Mouse (Mus musculus) induced T-regulatory cell, adult 2 months (primary cell): ENCODE measurements around the gene Zfp277.

Experiments used
- DNase-seq: peaks from one replicate; pipeline ENCODE4 v3.0.0-alpha.2; 2012; ENCODE audit warnings: low read depth

The Zfp277 gene

DNA sequence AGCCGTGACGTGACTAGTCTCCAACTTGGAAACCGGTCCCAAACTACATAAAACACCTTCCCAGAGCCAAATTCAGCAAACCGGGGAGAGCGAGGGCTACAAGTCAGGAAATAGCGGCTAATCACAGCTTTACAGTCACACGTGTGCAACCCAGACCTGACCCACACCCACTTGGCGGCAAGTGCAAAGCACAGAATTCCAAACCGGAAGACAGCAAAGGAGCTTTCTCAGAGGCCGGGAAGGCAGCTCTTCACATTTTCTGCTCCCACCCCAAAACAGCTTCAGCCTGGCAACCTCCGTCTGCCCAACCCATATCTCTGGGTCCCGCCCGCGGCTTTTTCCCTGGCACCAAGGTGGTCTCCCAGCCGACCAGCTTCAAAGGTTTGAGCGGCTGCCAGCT is 496 bp downstream of the Zfp277 start:
- no peak for DNase-seq

DNA sequence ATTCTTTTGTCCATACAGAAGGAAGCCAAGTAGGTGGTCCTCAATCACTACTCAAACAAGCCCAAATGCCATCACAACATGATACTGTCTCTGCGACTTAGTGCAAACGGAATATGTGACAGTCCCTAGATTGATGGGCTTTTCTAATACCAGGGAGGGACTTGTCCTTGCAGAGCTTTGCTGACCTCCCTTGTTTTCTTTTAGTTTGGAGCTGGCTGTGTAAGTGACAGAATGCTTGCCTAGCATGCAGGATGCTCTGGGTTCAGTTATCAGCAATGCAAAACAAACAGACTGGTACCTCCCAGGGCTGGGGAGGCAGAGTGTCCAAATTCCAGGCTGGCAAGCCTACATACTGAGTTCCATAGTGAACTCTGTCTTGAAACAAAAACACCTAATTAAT is 7.7 kb downstream of the Zfp277 start:
- no peak for DNase-seq

DNA sequence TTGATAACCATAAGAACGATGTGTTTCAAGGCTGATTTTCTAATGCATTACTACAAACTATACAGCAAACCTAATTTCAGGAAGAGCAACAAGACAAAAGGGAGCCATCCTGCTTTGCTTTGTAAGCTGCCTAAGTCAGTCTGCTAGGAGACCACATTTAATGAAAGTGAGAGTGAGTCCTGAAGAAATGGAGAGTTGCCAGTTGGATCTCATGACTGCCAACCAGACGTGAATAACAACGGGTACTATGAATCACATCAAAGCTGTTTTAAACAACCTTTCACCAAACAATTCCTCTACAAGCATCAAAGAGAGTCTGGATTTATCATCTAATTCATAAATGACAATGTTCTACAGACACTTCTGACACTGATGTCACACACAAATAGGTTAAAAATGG is 11.6 kb downstream of the Zfp277 start:
- no peak for DNase-seq

DNA sequence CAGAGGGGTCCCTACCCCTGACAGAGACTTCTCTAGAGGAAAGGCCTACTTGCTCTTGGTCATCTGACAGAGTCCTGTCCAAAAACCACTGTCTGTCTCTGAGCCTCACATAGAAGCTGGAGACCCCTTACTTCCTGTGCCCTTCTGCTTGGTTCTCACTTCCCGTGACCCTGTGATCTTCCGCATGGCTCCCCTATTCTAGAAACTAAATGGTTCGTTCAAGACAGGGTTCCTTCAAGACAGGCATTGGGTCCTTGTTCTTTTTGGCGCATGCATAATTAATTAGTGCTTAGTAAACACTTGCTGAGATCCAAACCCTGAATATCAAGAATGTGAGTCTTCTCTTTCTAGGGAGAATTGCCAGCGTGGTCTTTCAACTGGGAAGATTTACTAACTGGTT is 14.6 kb downstream of the Zfp277 start:
- no peak for DNase-seq

DNA sequence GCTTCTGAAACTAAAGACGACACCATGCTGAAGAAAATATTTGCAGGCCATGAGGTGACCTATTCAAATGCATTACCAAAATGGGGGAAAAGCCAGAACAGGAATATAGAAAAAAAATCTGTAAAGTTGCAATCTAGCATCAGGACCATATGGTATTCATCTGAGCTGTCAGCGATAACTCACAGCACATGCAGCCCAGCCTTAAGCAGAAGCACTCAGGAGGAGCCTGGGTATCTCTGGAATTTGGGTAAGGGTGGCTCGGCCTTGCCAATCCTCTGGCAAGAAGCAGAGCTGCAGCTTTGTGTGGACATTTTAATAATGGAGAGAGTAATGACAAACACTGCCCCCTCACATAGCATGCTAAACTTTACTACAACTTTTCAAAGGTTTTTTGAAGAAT is 15.7 kb downstream of the Zfp277 start:
- no peak for DNase-seq

DNA sequence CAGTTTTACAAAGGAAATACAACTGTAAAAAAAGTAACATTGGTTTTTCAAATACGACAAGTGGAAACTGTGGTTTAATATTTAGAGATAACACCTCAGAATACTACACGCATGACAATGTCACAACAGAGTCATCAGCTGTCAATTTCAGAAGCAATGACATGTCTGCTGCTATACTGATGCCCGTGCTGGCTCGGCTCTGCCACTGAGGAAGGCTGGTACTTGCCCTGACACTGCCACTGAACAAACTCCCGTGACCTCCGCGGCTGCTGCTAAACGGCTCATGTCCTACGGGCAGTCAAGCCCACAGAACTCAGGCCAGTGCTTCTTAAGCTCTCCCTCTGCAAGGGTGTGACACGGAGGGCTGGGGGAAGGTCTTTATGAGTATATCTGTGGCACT is 18.1 kb downstream of the Zfp277 start:
- DNase-seq, result peak; percentile 68

DNA sequence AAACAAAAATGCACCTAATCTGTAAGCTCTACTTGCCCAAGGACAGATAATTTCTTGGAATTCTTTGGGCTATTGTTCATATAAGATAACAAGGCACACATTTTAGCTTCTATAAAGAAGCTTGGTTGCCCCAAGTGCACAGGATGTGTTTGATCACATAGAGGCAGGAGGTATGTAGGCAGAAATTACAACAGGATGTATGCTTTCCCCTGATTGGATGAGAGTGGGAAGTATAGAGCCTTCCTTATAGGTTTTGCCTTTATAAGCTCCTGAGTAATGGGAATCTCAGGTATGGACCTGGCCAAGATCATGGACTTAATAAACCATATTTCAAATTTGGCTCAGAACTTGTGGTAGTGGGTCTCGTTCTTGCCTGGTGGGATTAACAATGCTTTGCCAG is 20.7 kb downstream of the Zfp277 start:
- DNase-seq, result no peak

DNA sequence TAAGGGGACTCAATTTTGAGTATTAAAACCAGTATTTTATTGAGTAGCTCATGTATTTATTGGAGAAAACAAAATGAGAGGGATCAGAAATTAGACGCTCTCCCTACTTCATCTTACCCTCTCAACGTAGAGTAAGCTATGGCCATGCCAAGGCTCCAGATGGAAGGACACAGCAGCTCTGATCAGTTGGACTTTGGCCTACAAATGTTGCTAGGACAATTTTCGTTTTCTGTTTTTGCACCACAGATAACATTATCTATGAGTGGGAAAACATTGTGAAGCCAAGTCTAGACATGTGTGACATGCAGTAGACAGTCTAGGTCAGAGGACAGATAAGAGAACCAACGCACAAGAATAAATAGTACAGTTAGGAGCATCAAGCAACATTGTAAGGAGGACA is 28.4 kb downstream of the Zfp277 start:
- DNase-seq, result no peak

DNA sequence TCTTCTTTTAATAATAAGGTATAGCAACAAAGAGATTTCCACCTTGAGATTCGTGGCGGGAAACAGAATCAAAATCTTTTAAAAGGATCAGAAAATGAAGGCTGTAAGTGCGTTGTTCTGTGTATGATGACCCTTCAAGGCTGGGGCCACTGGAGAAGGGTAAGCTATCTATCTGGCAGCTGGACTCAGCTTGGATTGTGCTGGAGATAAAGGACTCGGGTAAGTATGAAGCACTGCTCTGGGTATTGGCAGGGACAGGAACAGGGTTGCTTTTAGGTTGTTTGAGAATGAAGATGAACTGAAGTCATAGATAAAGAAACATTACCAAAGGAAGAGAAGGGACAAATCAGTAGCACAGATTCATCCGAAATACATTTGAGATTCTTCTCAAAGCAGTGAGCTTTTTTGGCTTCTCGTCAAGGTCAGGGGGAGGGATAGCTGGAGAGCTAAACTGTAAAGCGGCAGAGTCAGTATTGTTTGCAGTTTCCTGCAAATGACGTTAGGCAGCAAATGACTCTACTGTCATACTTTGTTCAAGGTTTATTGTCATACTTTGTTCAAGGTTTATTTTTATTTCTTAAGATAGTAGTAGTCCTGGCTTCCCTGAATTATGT is 30.3 kb downstream of the Zfp277 start:
- DNase-seq, result no peak

DNA sequence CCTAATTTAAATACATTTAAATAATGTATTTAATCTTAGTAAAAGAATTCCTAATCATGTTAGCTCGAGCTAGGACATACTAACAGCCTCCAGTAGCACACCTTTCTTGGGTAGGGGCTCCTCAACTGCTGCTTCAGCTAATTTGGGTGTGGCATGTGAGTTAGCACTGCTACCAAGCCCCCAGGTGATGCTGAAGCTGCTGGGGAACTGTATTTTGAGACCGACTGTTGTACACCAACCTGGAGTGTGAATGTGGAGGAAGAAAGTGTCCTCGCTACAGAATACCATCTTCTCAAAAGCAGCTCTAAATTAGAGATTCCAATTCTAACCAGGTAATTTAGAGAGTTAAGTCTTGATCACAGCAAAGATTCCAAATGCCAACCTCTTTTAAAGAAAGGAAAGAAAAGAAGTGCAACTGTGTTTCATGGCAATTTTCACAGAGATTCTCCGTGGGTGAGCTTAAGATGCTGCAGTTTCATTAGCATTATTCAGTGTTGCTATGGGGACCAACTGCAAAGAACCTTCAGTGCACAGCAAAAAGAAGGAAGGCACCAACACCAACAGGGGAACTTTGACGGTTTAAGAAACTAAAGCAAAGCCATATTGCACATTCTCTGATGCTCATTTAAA is 30.9 kb downstream of the Zfp277 start:
- no peak for DNase-seq

DNA sequence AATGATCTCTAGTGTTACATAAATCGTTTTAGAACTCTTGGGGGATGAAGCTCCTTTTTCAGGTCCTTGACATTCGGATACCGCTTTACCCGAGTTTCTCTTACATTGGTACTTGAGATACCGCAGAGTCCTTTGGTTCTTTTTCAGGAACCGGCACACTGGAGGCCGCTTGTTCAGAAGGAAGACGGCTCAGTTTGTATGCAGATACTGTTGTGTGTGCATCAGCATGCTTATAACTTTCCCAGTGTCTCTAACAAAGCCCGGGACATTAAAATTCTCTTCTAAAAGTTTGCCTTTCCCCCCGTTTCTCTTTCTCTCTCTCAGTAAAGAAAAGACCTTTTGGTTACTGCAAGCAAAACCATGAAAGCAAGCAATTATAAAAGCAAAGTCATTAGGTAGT is 45.9 kb downstream of the Zfp277 start:
- no peak for DNase-seq

DNA sequence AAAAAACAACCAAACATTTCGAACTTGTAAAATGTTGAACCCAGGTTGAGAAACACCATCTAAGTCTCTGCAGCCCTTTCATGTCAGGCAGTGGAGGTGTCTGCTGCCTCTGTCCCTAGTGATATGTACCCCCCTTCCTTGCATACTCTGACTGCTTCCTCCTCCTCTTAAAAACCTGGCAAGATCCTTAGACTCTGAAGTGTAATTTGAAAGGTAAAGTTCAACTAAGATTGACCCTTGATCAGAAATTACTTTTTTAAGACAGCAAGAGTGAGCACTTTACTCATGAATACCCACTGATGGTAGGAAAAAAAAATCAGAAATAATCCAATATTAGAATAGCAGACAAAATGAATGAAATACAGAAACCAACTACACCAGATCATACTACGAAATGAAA is 46.3 kb downstream of the Zfp277 start:
- no peak for DNase-seq

DNA sequence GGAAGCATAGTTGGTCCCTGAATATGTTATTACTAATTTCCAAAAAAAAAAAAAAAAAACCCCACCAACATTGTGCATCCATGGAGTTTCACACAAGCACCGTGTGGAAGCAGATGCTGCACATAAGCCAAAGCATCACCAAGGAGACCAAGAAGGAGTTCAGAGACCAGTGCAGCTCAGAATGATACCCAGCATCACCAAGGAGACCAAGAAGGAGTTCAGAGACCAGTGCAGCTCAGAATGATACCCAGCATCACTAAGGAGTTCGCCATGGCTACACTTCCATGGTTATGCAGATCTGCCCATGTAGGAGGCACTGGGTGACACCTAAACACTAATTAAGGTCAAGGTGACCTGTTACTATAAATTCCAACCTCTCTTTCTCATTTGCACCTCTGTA is 46.8 kb downstream of the Zfp277 start:
- no peak for DNase-seq

DNA sequence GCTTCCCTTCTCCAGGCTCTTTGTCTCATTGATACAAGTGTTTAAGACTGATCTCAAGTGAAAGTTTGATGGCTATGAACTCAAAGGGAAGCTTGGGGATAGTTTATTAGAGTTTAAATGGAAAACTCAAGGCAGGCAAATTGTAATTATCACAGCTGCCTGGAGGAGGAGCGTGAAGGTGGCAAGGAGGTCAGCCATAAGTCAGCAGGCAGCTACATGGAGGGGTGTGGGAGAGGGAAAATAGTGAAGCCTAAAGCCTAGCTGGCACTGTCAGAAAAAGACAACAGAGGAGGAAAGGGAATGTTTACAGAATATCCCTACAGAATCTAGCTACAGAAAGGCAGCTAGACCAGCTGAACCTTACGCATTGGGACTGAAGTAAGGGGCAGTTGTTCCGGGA is 52.8 kb downstream of the Zfp277 start:
- DNase-seq, result no peak

DNA sequence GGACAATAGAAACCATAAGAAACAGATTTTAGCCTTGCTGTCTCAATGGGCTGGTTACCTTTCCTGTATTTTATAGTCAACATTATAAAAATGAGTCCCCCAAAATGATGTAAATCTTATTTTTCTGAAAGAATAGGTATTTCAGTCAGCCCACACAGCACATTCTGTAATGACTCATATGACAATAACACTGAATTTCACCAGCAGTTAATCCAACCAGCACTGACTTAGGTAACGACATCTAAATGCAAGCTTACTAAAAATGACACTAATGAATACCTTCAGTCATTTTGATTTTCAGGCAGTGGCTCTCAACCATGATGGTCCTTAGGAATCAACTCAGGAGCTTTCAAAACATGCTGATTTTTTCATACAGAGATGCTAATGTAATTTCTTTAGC is 54.4 kb downstream of the Zfp277 start:
- no peak for DNase-seq

DNA sequence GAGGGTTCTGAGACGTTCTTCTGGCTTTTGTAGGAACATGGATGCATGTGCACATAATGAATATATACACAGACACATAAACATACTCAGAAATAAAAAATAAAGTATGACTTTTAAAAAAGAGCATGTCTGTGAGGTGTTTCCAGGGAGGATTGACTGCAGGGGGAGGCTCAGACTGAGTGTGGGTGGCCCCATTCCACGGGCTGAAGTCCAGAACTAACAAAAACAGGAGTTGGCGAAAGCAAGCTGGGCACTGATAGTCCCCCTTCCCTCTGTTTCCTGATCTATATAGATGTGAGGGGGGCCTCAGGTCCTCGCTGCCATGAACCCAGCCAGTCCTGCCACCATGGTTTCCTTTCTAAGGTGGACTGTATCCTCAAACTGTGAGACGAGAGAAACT is 57.9 kb downstream of the Zfp277 start:
- no peak for DNase-seq

DNA sequence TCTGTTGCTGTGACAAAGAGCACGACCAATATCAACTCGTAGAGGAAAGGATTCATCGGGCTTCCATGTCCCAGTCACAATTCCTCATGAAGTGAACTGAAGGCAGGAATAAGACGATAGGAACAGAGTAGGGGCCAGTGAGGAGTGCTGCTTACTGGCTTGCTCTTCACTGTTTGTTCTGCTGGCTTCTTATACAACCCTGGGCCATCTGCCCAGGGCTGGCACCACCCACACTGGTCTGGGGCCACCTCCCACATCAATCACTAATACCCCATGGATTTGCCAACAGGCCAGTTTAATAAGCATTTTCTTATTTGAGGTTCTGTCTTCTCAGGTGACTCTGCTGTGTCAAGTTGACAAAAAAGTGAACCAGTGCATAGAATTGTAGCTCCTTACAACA is 60.4 kb downstream of the Zfp277 start:
- no peak for DNase-seq

DNA sequence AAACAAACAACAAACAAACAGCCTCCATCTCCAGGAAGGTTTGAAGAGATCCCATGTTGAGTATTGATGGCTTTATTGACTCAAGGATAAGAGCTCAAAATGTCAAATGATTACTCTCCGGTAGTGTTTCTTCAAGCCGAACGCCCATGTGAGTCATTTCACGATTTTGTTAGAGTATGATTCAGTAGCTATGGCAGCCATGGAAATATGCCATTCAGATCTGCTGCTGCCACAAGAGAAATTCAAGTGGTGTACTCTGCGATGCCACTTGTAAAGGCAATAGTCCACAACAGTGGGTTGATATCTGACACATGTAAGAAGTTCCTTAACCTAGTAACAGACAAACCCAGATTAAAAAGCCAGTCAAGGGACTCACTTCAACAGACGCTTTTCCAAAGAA is 62.0 kb downstream of the Zfp277 start:
- peak; percentile 34 for DNase-seq

DNA sequence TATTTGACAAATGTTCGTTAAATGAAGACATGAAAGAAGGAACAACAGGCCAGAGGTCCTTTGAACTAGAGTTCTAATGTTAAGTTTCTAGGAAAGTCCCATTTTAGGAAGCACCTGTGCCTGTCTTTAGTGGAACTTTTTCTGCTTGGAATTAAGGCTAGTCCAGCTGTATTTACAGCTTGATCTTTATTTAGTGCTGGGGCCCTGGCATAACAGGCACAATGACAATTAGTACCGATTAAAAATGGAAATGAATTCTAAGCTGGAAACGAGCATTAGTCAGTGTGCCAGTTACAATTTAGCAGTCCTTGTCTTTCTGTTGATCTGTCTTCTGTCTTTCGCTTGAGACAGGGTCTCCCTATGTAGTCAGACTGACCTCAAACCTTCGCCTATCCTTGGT is 63.2 kb downstream of the Zfp277 start:
- DNase-seq, result no peak

DNA sequence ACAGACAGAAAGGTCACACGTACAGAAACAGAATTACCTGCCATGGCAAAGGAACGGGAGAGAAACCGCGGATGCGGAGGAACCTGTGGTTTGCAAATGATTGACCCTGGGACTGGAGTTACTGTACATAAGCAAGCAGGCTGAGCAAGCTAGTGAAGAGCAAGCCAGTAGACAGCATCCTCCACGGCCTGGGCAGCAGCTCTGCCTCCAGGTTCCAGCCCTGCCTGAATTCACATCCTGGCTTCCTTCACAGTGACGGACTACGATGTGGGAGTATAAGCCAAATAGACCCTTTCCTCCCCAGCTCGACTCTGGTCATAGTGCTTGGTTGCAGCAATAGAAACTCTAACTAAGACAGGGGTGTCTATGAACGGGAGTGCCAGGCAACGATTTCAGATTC is 63.9 kb downstream of the Zfp277 start:
- no peak for DNase-seq

DNA sequence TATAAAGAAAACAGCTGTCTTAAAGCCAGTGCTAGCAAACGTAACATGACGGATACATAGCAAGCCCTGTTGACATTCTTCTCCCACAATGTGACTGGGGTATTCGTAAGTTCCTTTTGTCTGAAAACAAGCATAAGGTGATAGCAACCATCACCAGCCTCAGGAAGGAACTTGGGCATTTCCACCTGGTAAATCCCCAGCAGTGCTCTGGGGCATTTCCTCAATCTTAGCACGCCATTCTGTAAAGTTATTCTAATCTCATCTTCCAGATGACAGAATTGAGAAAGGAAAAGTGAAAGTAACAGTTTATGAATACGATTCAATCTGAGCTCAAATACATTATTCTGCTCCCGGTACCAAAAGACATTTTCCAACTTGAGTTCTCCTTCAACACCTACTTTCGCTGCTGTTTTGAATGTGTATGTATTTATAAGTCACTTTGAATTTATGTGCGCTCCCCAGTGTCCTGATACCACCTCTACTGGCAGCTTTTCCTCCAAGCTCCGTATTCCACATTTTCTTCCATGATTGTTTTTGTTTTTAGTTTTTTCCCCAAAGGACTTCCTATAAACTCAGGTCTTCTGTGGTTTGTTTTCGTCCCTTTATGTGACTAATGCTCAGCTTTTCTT is 64.4 kb downstream of the Zfp277 start:
- peak; percentile 73 for DNase-seq

DNA sequence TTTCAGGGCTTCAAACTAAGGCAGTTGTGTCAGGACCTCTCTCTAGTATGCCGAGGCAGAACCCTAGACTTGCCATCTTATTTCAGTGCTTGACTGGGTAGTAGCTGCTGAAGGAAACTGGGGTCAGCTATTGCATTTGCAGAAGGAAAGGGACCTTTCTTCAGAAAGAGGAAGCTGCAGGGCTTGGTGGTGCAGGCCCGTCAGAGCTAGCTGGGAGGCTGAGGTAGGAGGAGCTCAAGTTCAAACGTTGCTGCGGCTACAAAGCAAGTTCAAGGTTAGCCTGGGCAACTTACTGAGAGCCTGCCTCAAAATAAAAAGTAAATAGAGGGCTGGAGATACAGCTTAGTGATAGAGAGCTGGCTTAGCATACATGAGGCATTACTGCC is 66.2 kb downstream of the Zfp277 start:
- no peak for DNase-seq

DNA sequence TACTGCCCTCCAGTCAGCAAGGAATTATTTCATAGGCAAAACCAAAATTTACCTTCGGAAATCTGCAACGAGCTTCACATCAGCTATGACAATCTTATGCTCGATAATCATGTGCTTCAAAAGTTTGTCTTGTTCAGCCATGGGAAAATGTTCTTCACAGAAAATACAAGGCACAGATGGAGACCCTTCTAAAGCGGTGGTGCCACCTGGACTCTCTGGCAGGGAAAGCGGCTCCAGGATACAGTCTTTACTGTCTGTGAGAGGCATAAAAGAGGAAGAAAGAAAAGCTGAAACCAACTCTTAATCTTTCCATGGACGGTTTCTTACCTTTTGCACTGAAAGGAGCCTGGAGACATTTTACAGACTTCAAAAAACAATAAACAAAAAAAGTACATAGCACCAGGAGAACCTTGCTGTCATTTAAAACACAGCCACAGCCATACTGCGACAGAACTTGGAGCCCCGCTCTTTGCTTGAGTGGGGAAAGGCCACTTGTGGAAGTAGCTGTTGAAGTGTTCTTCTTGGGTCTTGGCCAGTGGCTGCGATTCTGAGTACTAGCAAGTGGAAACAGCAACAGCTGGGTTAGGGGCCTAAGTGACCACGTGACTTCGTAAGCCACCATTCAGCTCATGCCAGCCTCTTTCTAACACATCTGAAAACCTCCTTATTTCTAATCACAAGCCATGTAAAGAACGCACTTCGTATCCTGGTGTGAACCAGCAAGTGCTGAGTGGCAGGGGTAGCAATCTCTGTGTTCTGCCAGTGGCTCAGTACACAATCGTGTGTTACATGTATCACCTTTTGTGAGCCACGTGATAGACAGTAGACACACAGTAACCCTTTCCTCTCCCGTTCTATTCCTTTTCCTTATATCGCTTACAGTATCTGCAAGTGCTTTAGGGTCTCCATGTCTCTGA is 66.8 kb downstream of the Zfp277 start:
- DNase-seq, result no peak
